ENCODE assay signal across 17 mouse cellular contexts in genomic region chr17:42346027-42346426, GRCm38 (mm10).
"Had no signal": no experiment of that assay in that cellular context is flagged by ENCODE, and none has a peak within 500 bp of the region (broad histone marks: within the 10 kb centered on the region; RNA-seq: fewer than 3 reads in every experiment).

No protein-coding gene starts in this region.

- DNase-seq: gastrocnemius, adult 2 months; gastrocnemius, postnatal 10 days; gastrocnemius, postnatal 25 days; heart, adult 18-20 months; heart, postnatal 10 days; heart, postnatal 4 days; kidney, adult 18-20 months; kidney, adult 8-10 months; kidney, postnatal 10 days; kidney, postnatal 25 days; kidney, postnatal 4 days; liver; liver, embryonic 13.5 days had no signal

- ATAC-seq: hindbrain, embryonic 16.5 days; inflammation-experienced regulatory T-cells, adult 6 months; intestine, embryonic 15.5 days; intestine, postnatal 0 days had no signal
